Mouse (Mus musculus): ENCODE data around the gene Rdm1.
A peak's percentile ranks its signal among the peaks of the same experiment; 100 is the strongest.
"Not testable (repeated sequence)": the region's sequence is repeated elsewhere in the genome, so short reads cannot be mapped to it uniquely, and the experiment has no call there.

Gene Rdm1

DNA sequence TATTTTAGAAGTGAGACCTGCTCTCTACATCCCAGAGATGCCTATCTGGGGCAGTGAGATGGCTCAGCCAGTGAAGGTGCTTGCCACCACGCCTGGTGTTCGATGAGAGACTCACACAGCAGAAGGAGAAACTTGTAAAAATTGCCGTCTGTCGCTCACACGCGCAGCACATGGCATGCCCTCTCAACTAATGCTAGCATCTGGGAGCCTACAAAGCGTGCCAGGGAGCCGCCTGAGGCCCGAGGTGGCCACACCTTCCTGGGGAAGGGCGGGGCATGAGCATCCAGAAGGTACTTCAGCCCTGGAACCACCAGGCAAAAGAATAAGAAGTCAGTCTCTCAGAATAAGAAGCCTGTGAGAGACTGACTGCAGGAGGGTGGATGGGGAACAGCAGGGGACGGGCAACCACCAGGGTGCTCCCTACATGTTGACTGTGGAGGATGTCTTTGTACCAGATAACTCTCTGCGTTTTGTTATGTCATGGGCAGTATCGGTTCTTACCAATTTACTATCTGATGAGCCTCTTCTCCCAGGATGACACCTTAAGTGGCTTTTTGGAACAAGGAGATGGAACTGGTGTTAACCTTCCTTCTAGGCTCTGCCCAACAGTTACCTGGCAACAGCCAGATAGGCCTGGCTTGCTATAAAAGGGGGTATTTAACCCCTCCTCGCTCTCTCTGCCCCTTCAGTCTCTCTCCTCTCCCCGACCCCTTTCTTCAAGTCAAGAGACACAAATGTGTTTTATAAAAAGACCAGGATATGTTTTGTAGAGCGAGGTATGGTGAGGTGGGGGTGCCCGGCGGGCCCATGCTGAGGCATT lies 9.8 kb upstream of the Rdm1 start:
- no peak for DNase-seq (ENCODE audit: low spot score)

- no peak for DNase-seq (ENCODE audit: low spot score)
These were observed 9.1 kb upstream of the Rdm1 start for GRCm38 (mm10) chr11:101617849-101618248.

DNA sequence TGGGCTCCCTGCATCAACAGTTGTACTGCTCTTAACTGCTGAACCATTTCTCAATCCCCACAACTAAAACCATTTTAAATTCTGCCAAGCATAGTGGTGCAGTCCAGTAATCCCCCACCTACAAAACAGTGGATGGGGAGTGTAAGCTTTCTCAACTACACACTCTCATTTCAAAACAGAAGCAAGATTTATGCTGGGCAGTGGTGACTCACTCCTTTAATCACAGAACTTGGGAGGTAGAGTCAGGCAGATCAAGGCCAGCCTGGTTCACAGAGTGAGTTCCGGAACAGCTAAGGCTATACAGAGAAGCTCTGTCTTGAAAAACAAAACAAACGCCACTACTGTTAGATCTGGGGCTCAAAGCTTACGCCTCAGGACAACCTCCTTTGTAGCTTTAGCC lies 8.4 kb upstream of the Rdm1 start:
- no peak for DNase-seq (ENCODE audit: low spot score)

DNA sequence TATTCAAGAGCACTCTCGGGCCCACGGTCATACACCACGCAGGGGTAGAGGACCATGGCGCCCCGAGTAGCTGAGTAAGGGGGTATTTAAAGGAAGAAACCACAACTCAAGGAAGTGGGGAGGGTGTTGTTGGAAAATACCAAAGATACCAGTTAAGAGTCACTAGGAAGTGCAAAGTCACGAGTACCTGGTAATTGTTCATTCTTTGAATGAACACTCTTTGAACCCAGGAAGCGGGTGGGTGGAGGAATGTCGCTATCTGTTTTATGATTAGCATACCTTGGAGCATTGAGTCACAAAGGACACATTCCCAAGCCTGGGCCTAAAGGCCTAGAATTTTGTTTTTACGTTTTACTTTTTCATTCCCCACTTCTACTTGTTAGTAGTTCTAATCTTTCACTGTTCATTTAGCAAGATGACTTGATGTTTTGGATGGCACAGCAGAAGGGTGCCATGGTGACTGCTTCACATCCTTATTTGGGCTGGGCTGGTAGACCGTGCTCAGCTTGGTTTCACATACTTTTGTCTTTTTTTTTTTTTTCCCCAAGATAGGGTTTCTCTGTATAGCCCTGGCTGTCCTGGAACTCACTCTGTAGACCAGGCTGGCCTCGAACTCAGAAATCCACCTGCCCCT lies 6.9 kb upstream of the Rdm1 start:
- not testable (repeated sequence) for DNase-seq (ENCODE audit: low spot score)

DNA sequence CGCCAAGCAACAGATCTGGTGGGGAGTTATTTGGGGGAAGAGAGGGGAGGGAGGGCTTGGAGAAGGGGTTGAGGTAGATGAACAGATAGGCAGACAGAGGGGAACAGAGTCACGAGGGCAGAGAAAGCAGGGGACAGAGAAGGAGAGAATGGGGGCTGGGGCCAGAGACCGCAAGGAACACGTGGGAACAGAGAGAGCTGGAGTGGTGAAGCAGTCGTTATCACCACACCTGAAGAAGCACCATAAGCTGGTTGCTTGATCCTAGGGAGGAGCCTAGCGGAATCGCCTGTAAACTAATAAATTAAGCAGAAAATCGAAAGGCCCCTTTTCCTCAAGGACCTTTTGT lies 373 bp upstream of the Rdm1 start:
- DNase-seq (ENCODE audit: low spot score) = no peak

DNA sequence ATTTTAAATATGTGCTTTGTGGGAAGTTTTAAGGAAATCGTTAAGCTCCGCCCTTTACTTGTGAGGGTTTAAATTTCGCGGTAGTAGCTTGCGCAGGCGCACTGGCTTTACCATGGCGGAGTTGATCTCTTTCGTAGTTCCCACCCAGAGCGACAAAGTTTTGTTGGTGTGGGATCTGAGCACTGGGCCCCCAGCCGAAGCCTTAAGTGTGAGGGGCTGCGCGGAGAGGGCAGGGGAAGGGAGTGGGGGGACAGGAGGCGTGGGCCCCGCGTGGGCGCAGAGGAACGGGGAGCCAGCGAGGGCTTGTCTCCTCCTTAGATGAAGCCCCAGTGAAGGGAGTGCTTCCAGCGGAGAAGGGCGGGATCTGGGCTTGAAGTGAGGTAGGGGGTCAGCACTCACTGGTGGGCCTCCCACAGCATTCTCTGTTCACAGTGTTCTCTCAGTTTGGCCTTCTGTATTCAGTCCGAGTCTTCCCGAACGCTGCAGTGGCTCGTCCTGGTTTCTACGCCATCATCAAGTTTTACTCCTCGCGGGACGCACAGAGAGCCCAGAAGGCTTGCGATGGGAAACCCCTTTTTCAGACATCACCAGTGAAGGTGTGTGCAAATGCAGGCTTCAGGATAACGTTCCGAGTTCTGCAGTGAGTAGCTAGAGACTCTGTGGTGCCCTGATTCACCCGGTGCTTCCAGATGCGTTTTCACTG lies 1.0 kb downstream of the Rdm1 start:
- DNase-seq (ENCODE audit: low spot score) = peak; percentile 70

GRCm38 (mm10) chr11:101628733-101629417 lies 1.9 kb downstream of the Rdm1 start:
- DNase-seq (ENCODE audit: low spot score) = not testable (repeated sequence)

GRCm38 (mm10) chr11:101635660-101636059 lies 8.7 kb downstream of the Rdm1 start:
- no peak for DNase-seq (ENCODE audit: low spot score)

GRCm38 (mm10) chr11:101639761-101640160 lies 12.8 kb downstream of the Rdm1 start:
- DNase-seq (ENCODE audit: low spot score) = no peak

DNA sequence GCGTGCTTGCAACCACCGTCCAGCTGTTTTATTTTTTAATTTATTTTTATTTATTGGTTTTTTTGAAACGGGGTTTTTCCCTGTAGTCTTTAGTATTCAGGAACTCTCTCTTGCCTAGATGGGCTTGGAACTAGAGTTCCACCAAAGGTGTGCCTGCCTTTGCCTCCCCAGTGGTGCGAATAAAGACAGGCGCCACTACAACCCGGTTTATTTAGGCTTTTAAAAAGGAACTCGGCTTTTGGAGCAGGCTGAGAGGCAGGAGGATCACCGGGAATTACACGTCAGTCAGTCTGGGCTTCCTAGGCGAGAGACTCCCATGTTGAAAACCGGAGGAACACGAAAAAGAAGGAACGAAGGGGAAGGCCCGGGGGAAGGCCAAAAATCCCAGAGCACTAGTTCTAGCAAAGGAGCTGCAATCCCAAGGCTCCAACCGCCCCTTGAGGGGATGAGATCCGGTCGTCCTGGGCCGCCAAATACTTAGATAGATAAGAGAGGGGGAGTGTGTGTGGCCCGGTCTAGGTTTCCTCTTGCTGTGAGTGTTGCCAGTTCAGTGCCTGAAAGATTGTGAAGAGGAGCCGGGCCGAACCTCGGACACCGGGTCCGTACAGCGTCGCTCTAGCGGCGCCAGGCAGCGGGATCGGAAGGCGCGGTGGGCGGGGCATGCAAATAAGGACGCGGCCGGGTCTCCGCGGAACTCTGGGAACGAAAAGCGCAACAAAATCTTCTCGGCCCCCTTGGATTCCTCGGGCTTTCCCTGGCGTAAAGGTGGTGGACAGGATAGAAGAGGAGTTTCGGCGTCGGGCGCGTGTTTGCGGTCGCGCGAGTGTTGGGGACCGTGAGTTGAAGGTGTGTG lies 14.1 kb downstream of the Rdm1 start:
- peak; percentile 41 for DNase-seq (ENCODE audit: low spot score)

DNA sequence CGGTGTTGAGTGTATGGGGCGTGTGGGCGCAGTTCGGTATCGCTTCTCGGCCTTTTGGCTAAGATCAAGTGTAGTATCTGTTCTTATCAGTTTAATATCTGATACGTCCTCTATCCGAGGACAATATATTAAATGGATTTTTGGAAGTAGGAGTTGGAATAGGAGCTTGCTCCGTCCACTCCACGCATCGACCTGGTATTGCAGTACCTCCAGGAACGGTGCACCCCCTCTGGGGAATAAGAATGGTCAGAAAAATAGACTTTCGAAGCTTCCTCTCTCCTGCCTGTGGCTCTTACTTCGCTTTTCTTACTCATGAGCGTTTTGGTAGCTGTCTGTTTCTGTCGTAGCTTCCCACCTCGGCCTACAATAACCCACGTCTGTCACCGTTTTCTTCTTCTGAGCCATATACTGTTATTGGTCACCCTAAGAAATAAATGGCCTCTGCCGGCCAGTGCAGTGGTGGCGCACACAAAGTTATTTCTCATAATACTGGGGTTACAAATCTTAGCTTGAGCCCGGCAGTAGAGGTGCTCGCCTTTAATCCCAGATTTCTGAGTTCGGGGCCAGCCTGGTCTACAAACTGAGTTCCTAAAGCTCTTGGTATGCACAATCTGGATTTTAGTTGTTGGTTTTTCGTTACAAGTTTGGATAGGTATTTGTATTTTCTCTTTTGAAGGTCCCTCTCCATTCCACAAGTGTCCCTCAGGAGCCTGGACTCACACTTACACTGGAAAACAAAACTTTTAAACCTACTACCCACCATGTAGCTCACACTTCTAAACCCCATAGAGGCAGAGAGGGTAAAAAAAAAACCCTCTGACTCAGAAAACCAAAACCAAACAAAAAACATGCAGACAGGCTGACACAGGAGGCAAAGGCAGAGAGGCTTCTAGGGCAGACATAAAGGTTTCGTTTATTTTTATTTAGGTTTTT lies 15.0 kb downstream of the Rdm1 start:
- DNase-seq (ENCODE audit: low spot score) = not testable (repeated sequence)

DNA sequence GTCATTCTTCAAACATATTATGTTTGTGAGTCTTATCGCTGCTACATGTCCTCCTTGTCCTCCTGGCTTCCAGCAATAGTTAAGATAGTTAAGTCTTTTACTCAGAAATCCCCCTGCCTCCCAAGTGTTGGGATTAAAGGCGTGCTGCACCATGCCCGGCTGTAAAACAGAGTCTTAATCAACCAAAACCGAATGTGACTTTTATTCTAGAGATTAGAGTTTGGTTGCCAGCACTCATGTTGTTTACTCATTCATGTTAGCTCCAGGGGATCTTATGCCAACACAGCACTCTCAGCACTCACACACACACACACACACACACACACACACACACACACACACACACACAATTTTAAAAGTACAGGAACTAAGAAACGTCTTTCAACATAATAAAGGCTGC lies 15.9 kb downstream of the Rdm1 start:
- no peak for DNase-seq (ENCODE audit: low spot score)

- DNase-seq (ENCODE audit: low spot score) = no peak
These were observed 17.6 kb downstream of the Rdm1 start for GRCm38 (mm10) chr11:101644591-101644990.

- not testable (repeated sequence) for DNase-seq (ENCODE audit: low spot score)
These were observed 18.0 kb downstream of the Rdm1 start for GRCm38 (mm10) chr11:101645043-101645410.

DNA sequence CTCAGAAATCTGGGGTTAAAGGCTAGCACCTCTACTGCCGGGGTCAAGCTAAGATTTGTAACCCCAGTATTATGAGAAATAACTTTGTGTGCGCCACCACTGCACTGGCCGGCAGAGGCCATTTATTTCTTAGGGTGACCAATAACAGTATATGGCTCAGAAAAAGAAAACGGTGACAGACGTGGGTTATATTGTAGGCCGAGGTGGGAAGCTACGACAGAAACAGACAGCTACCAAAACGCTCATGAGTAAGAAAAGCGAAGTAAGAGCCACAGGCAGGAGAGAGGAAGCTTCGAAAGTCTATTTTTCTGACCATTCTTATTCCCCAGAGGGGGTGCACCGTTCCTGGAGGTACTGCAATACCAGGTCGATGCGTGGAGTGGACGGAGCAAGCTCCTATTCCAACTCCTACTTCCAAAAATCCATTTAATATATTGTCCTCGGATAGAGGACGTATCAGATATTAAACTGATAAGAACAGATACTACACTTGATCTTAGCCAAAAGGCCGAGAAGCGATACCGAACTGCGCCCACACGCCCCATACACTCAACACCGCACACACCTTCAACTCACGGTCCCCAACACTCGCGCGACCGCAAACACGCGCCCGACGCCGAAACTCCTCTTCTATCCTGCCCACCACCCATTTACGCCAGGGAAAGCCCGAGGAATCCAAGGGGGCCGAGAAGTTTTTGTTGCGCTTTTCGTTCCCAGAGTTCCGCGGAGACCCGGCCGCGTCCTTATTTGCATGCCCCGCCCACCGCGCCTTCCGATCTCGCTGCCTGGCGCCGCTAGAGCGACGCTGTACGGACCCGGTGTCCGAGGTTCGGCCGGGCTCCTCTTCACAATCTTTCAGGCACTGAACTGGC lies 18.7 kb downstream of the Rdm1 start:
- DNase-seq (ENCODE audit: low spot score) = not testable (repeated sequence)

GRCm38 (mm10) chr11:101646283-101646794 lies 19.3 kb downstream of the Rdm1 start:
- DNase-seq (ENCODE audit: low spot score) = not testable (repeated sequence)

DNA sequence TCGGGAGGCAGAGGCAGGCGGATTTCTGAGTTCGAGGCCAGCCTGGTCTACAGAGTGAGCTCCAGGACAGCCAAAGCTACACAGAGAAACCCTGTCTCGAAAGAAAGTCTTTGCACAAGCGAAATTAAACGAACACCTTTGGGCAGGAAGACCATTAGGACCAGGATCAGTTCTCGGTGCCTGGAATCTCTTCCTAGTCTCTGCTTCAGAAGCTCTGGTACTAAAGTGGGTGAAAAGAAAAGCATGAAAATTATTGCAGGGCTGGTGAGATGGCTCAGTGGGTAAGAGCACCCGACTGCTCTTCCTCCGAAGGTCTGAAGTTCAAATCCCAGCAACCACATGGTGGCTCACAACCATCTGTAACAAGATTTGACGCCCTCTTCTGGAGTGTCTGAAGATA lies 20.1 kb downstream of the Rdm1 start:
- not testable (repeated sequence) for DNase-seq (ENCODE audit: low spot score)

GRCm38 (mm10) chr11:101656356-101656755 lies 29.4 kb downstream of the Rdm1 start:
- no peak for DNase-seq (ENCODE audit: low spot score)

DNA sequence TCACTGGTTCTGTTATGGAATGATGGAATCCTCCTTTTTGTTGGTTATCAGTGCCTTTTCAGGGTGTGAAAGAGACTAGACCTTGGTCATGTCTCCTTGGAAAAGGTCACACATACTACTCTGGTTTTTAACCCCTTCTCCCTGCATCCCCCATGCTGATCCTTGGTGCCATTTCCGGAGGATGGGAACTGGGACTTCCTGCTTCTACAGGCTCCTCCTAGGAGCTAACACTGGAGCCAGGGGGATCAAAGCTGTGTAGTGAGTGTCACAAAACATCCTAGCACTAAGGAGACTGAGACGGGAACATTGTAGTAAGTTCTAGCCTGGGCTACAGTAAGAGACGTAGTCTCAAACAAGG lies 30.5 kb downstream of the Rdm1 start:
- no peak for DNase-seq (ENCODE audit: low spot score)

All from urinary bladder, postnatal 10 days (tissue).